Mouse (Mus musculus) cerebellum, adult 9-11 months (tissue): ENCODE results near the gene Ppif.

ENCODE experiments used
- DNase-seq: peaks from one replicate; pipeline ENCODE4 v3.0.0; 2022

Gene Ppif

GRCm38 (mm10) chr14:25739957-25740565 lies 46.1 kb downstream of the Ppif start:
- DNase-seq, result peak; percentile 77

GRCm38 (mm10) chr14:25741211-25741610 lies 47.3 kb downstream of the Ppif start:
- no peak for DNase-seq

GRCm38 (mm10) chr14:25741840-25742367 lies 48.0 kb downstream of the Ppif start:
- no peak for DNase-seq

- DNase-seq, result no peak
Observed at GRCm38 (mm10) chr14:25742943-25743342, 49.0 kb downstream of the Ppif start.

- DNase-seq, result no peak
Observed at GRCm38 (mm10) chr14:25745365-25746184, 51.6 kb downstream of the Ppif start.

GRCm38 (mm10) chr14:25746371-25746770 lies 52.4 kb downstream of the Ppif start:
- DNase-seq, result no peak

GRCm38 (mm10) chr14:25746971-25747945 lies 53.3 kb downstream of the Ppif start:
- DNase-seq, result no peak

- DNase-seq, result no peak
Observed at GRCm38 (mm10) chr14:25747996-25748756, 54.2 kb downstream of the Ppif start.

- DNase-seq, result no peak
Observed at GRCm38 (mm10) chr14:25749143-25749909, 55.4 kb downstream of the Ppif start.
